Mouse (Mus musculus) CD4-positive, CD25-positive, alpha-beta regulatory T cell, adult 9 weeks (primary cell): Measurements from ENCODE around the gene Jdp2. TPM values are rescaled to one million over a fixed set of nuclear protein-coding genes. Genes with fewer than 3 reads are reported as not detected.

Experiments used
- polyA plus RNA-seq: library from polyadenylated mRNA; unstranded; fragments of 100-300 nt; shearing (Covaris generic); gene quantifications from one replicate; pipeline ENCODE4 v1.2.1, GENCODE M21; 2017

Gene Jdp2
- 0.87 TPM for polyA plus RNA-seq

GRCm38 (mm10) chr12:85598611-85599477 lies at the start of gene Jdp2:
TSS of gene Jdp2 (plus strand) at chr12:85599027.

GRCm38 (mm10) chr12:85686466-85687216 lies 87.8 kb downstream of the Jdp2 start, which contains the start of gene Batf:
TSS of gene Batf (plus strand) at chr12:85686669.

Other genes with a start within 250 kb of the Jdp2 start
- 197 TPM for gene Tmed10, start 224.2 kb upstream of the Jdp2 start, polyA plus RNA-seq
- gene Fos, start 125.1 kb upstream of the Jdp2 start, polyA plus RNA-seq: 20.9 TPM
- 244 TPM for gene Batf, start 87.6 kb downstream of the Jdp2 start, polyA plus RNA-seq
- gene Flvcr2, start 147.5 kb downstream of the Jdp2 start, polyA plus RNA-seq: 0.60 TPM
- 121 TPM for gene Erg28, start 225.5 kb downstream of the Jdp2 start, polyA plus RNA-seq
- gene Ttll5, start 225.6 kb downstream of the Jdp2 start, polyA plus RNA-seq: 14.0 TPM